Mouse (Mus musculus): ENCODE data around the gene Trcg1. TPM values are rescaled to one million over a fixed set of nuclear protein-coding genes. Genes with fewer than 3 reads are reported as not detected.

The Trcg1 gene
- polyA plus RNA-seq, 1 experiment from 2014 or later, result not detected

- DNase-seq (ENCODE audit: low spot score), result no peak
- Histone ChIP-seq H3K9me3 (no peaks in the 10 kb centered on the region), H3K27ac (no peak overlapping the region), H3K4me3 (no peak overlapping the region), H3K36me3 (no peaks in the 10 kb centered on the region), H3K4me1 (replicated peaks) (0 out of 2 replicates have a peak, but pooled peaks cover 6% of the 10 kb centered on the region), H3K27me3 (ENCODE audit: insufficient read depth, poor library complexity, severe bottlenecking) (no peaks in the 10 kb centered on the region)
- WGBS, result 79% methylated on average over 5 of the region's 5 CpGs
These were observed 4.8 kb downstream of the Trcg1 start for GRCm38 (mm10) chr9:57241111-57241510.

GRCm38 (mm10) chr9:57242916-57243315 lies 6.6 kb downstream of the Trcg1 start:
- Histone ChIP-seq H3K27ac (no peak overlapping the region), H3K9me3 (no peaks in the 10 kb centered on the region), H3K27me3 (ENCODE audit: insufficient read depth, poor library complexity, severe bottlenecking) (no peaks in the 10 kb centered on the region), H3K36me3 (no peaks in the 10 kb centered on the region), H3K4me1 (replicated peaks) (0 out of 2 replicates have a peak, but pooled peaks cover 6% of the 10 kb centered on the region), H3K4me3 (no peak overlapping the region)
- WGBS, result 28% methylated on average over 5 of the region's 5 CpGs
- DNase-seq (ENCODE audit: low spot score), result no peak

GRCm38 (mm10) chr9:57244106-57244685 lies 7.8 kb downstream of the Trcg1 start:
- H3K27ac ChIP-seq, result no peak overlapping the region
- no peak for DNase-seq (ENCODE audit: low spot score)
- whole genome bisulfite sequencing, result 25% methylated on average over 7 of the region's 7 CpGs

GRCm38 (mm10) chr9:57246482-57246881 lies 10.1 kb downstream of the Trcg1 start:
- WGBS, result 88% methylated on average over 5 of the region's 5 CpGs
- H3K4me3 ChIP-seq, result no peak overlapping the region
- H3K4me1 ChIP-seq (replicated peaks), result 0 out of 2 replicates have a peak, but pooled peaks cover 3% of the 10 kb centered on the region
- H3K27me3 ChIP-seq (ENCODE audit: insufficient read depth, poor library complexity, severe bottlenecking), result no peaks in the 10 kb centered on the region
- H3K27ac ChIP-seq, result no peak overlapping the region
- H3K9me3 ChIP-seq, result no peaks in the 10 kb centered on the region
- H3K36me3 ChIP-seq, result no peaks in the 10 kb centered on the region; the same call in 1 of the 2 replicates
- DNase-seq (ENCODE audit: low spot score), result no peak

More at GRCm38 (mm10) chr9:57244106-57244685, 7.8 kb downstream of the Trcg1 start:
- Histone ChIP-seq H3K27me3 (ENCODE audit: insufficient read depth, poor library complexity, severe bottlenecking) (no peaks in the 10 kb centered on the region), H3K36me3 (no peaks in the 10 kb centered on the region), H3K9me3 (no peaks in the 10 kb centered on the region), H3K4me1 (replicated peaks) (0 out of 2 replicates have a peak, but pooled peaks cover 4% of the 10 kb centered on the region), H3K4me3 (no peak overlapping the region)

GRCm38 (mm10) chr9:57247201-57247671 lies 10.9 kb downstream of the Trcg1 start:
- no peak overlapping the region for H3K4me3 ChIP-seq
- DNase-seq (ENCODE audit: low spot score), result no peak
- H3K4me1 ChIP-seq (replicated peaks), result 0 out of 2 replicates have a peak, but pooled peaks cover 3% of the 10 kb centered on the region
- H3K9me3 ChIP-seq, result no peaks in the 10 kb centered on the region
- no peaks in the 10 kb centered on the region for H3K27me3 ChIP-seq (ENCODE audit: insufficient read depth, poor library complexity, severe bottlenecking)
- H3K27ac ChIP-seq, result no peak overlapping the region
- 78% methylated on average over 8 of the region's 8 CpGs for WGBS
- H3K36me3 ChIP-seq, result peaks cover 7% of the 10 kb centered on the region

- no peaks in the 10 kb centered on the region for H3K4me1 ChIP-seq (replicated peaks)
- no peak overlapping the region for H3K27ac ChIP-seq
- peaks cover 17% of the 10 kb centered on the region for H3K36me3 ChIP-seq
- 72% methylated on average over 7 of the region's 7 CpGs for WGBS
- H3K4me3 ChIP-seq, result no peak overlapping the region
- no peaks in the 10 kb centered on the region for H3K27me3 ChIP-seq (ENCODE audit: insufficient read depth, poor library complexity, severe bottlenecking)
- H3K9me3 ChIP-seq, result no peaks in the 10 kb centered on the region
- no peak for DNase-seq (ENCODE audit: low spot score)
These were observed 11.9 kb downstream of the Trcg1 start for GRCm38 (mm10) chr9:57248030-57248942.

- 84% methylated on average over 4 of the region's 4 CpGs for WGBS
- no peak overlapping the region for H3K4me3 ChIP-seq
- peaks cover 35% of the 10 kb centered on the region for H3K36me3 ChIP-seq
- peaks cover 8% of the 10 kb centered on the region for H3K4me1 ChIP-seq (replicated peaks)
- no peak for DNase-seq (ENCODE audit: low spot score)
- no peaks in the 10 kb centered on the region for H3K27me3 ChIP-seq (ENCODE audit: insufficient read depth, poor library complexity, severe bottlenecking)
- H3K27ac ChIP-seq, result no peak overlapping the region
- H3K9me3 ChIP-seq, result no peaks in the 10 kb centered on the region
These were observed 13.7 kb downstream of the Trcg1 start for GRCm38 (mm10) chr9:57250026-57250425.

GRCm38 (mm10) chr9:57251139-57251538 lies 14.8 kb downstream of the Trcg1 start:
- H3K36me3 ChIP-seq, result peaks cover 42% of the 10 kb centered on the region
- H3K9me3 ChIP-seq, result no peaks in the 10 kb centered on the region
- H3K27ac ChIP-seq, result no peak overlapping the region
- peaks cover 8% of the 10 kb centered on the region for H3K4me1 ChIP-seq (replicated peaks)
- 97% methylated on average over 2 of the region's 2 CpGs for WGBS
- H3K4me3 ChIP-seq, result no peak overlapping the region
- no peaks in the 10 kb centered on the region for H3K27me3 ChIP-seq (ENCODE audit: insufficient read depth, poor library complexity, severe bottlenecking)
- DNase-seq (ENCODE audit: low spot score), result no peak

GRCm38 (mm10) chr9:57254061-57254460 lies 17.7 kb downstream of the Trcg1 start:
- WGBS, result 87% methylated on average over 7 of the region's 7 CpGs
- H3K9me3 ChIP-seq, result no peaks in the 10 kb centered on the region
- H3K36me3 ChIP-seq, result peaks cover 70% of the 10 kb centered on the region

GRCm38 (mm10) chr9:57254823-57255495 lies 18.6 kb downstream of the Trcg1 start:
- no peaks in the 10 kb centered on the region for H3K9me3 ChIP-seq
- no peak overlapping the region for H3K4me3 ChIP-seq
- H3K27ac ChIP-seq, result no peak overlapping the region
- H3K4me1 ChIP-seq (replicated peaks), result peaks cover 21% of the 10 kb centered on the region
- 81% methylated on average over 9 of the region's 9 CpGs for WGBS
- H3K36me3 ChIP-seq, result peaks cover 70% of the 10 kb centered on the region
- peaks cover under 1% of the 10 kb centered on the region; the same call in 1 of the 2 replicates for H3K27me3 ChIP-seq (ENCODE audit: insufficient read depth, poor library complexity, severe bottlenecking)
- DNase-seq (ENCODE audit: low spot score), result no peak

More at GRCm38 (mm10) chr9:57254061-57254460, 17.7 kb downstream of the Trcg1 start:
- DNase-seq (ENCODE audit: low spot score), result no peak
- H3K27ac ChIP-seq, result no peak overlapping the region
- no peak overlapping the region for H3K4me3 ChIP-seq
- peaks cover 20% of the 10 kb centered on the region for H3K4me1 ChIP-seq (replicated peaks)
- no peaks in the 10 kb centered on the region for H3K27me3 ChIP-seq (ENCODE audit: insufficient read depth, poor library complexity, severe bottlenecking)

GRCm38 (mm10) chr9:57256309-57256708 lies 20.0 kb downstream of the Trcg1 start:
- no peak for DNase-seq (ENCODE audit: low spot score)
- 95% methylated on average over 20 of the region's 20 CpGs for WGBS
- peaks cover 70% of the 10 kb centered on the region for H3K36me3 ChIP-seq

GRCm38 (mm10) chr9:57256861-57257260 lies 20.5 kb downstream of the Trcg1 start:
- Histone ChIP-seq H3K36me3 (peaks cover 67% of the 10 kb centered on the region), H3K27ac (no peak overlapping the region), H3K4me1 (replicated peaks) (peaks cover 38% of the 10 kb centered on the region), H3K4me3 (no peak overlapping the region), H3K9me3 (no peaks in the 10 kb centered on the region), H3K27me3 (ENCODE audit: insufficient read depth, poor library complexity, severe bottlenecking) (peaks cover 17% of the 10 kb centered on the region)
- WGBS, result 94% methylated on average over 11 of the region's 11 CpGs
- DNase-seq (ENCODE audit: low spot score), result no peak

More at GRCm38 (mm10) chr9:57256309-57256708, 20.0 kb downstream of the Trcg1 start:
- no peak overlapping the region for H3K27ac ChIP-seq
- H3K4me1 ChIP-seq (replicated peaks), result peaks cover 32% of the 10 kb centered on the region
- H3K9me3 ChIP-seq, result no peaks in the 10 kb centered on the region
- peaks cover 14% of the 10 kb centered on the region for H3K27me3 ChIP-seq (ENCODE audit: insufficient read depth, poor library complexity, severe bottlenecking)
- no peak overlapping the region for H3K4me3 ChIP-seq
